Mouse (Mus musculus): ENCODE data around the gene Mrpl16. TPM values are rescaled to one million over a fixed set of nuclear protein-coding genes. Genes with fewer than 3 reads are reported as not detected.

Mrpl16 gene
- polyA plus RNA-seq, 2 experiments from 2014 or later: 51.5 to 52.4 TPM

DNA sequence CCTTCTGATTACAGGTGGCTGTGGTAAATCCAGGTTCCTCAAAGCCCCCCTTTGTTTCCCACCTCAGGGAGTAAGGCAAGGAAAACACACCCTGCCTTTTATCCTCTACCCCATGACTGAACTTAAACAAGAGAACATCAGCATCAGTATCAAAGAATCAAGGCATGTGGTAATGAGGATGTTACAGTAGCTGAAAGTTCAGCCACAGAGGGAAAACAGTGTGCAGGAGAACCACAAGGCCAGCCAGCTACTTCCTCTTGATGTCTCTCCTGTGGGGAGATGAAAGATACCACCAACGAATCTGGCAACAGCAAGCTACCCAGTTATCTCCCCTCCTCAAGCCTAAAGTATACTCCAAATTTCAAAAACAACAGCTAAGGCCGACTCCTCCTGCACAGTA, 37.1 kb downstream of the Mrpl16 start:
- ATAC-seq: no peak

DNA sequence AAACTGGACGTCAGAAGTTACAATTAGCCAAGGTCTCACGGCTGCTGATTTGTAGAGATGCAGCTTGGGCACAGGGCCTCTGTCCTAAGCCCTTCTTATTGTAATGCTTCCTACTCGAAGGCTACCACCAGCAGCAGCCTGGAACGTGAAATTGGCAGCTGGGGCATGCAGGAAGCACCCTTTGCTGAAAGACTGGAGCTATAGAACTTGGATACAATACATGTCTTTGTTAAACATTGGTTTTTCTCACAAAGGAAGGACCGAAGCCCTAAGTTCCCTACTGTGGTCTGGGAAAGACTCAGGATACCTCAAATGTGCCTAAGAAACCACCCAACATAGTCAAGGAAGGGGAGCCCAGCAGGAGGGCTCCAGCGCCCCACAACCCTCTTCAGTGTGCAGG, 37.6 kb downstream of the Mrpl16 start:
- ATAC-seq: no peak

DNA sequence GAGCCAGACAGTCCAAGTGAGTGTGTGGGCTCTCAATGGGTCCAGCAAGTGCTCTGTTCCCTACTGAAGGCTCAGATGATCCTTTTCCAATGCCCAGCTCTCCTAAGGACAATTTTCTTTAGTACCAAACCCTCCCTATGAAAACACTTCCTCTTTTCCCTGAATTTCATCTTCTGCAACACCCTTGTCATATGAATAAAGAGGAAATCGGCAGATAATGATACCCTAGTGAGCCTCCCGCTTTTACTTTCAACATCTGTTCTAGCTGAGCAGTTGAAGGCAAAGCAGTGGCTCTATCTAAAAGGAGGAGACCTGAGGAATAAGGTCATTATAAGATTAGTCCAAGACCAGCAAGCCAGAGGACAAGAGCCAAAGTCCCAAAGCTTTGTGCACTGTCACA, 38.3 kb downstream of the Mrpl16 start:
- ATAC-seq: no peak

GRCm38 (mm10) chr19:11810003-11810758, 40.0 kb downstream of the Mrpl16 start:
- ATAC-seq: no peak

DNA sequence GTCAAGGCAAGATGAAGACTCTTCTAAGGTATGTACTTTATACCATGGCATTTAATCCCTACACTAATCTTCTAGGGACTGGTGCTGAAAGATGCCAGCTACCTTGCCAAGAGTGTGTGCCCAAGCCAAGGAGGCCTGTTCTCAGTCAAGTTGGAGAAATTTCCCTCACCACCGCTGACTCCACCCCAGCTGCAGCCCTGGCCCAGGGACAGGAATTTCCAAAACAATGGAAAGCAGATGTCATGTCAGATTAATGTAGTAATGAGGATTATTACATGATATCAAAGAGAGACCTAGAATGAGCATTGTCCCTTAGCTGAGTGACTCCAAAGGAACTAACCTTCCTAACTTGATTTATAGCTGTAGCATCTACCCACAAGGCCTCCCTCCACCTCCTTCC, 40.7 kb downstream of the Mrpl16 start:
- ATAC-seq: no peak

DNA sequence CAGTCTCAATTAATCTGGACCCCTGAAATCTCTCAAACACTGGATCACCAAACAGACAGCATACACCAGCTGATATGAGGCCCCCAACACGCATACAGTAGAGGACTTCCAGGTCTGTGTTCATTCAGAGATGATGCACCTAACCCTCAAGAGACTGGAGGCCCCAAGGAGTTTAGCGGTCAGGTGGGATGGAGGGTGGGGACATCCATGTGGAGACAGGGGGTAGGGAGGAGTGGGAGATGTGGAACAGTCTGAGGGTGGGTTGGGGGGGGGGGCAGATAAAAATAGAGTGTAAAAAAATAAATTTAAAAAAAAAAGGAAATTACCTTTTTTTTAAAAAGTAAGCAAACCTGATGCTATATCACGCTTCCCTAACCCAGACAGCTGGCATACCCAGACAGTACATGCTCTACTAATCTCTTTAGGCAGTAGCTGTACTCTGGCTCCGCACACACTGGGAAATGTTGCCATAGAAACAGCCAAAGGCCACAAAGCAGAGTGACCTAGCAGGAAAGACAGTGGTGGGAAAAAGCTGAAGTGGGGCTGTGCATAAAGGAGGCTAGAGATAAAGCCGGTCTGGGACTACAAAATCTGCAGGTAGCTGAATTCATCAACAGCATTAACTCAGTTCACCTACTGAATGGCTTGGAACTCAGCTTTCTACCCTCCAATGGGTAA, 41.6 kb downstream of the Mrpl16 start:
- ATAC-seq: no peak

DNA sequence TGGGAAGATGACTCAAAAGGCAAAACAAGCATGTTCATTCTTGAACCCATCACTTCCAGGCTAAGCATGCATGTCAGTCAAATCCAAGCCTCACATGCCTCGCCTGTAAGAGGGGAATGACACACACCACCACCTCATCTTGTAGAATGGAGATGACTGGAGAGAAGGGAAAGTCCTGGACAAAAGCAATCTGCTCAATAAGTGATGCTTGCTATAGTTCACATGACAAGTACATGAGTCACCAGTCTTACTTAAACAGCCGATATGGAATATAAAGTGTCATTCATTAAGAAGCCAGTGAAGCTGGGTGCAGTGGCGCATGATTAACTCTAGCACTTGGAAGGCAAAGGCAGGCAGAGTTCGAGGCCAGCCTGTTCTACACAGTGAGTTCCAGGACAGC, 42.9 kb downstream of the Mrpl16 start:
- ATAC-seq: no peak

DNA sequence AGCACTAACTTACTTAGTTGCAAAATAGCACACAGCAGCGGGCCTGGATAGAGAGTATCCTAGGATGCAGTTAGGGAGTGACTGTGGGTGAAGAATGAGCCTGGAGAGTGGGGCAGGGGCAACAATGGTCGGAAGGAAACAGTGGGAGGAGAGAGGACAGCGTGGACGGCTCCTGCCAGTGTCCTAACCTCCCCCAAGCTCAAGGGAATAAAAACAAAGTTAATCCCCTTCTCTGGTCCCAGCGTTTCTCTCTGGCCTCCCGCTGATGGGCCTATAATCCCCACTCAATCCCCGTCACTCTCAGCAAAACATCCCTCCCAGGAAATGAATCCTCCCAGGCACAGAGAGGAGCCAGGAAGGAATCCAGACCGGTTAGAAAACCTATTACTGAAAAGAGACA, 43.5 kb downstream of the Mrpl16 start:
- ATAC-seq: no peak

DNA sequence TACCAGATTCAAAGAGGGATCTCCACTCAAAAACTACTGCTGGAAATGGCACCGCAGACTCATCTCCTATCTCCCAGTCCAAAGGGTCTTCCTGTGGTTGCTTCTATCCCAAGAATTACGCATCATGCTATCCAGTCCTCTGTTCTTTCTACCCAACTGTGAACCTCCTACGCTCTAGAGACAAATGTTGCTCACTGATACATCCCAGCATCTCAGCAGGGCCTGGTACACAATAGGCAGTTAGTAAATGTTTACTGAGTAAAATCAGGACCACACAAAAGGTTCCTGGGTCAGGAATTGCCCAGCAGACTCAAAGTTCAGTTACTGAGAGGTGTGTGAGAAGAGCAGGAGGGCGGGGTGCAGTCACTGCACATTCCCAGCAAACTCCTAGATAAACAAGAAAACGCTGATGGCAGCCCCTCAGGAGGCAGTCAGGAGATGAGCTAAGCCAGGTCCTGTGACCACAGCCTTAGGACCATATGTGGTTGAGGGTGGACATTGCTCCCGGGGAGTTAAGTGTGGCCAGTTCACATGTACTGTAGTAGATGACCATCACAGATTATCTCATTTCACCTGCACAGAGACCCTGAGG, 44.6 kb downstream of the Mrpl16 start:
- no peak for ATAC-seq

- no peak for ATAC-seq
These were observed 46.5 kb downstream of the Mrpl16 start for GRCm38 (mm10) chr19:11816706-11817105.

- no peak for ATAC-seq
These were observed 47.4 kb downstream of the Mrpl16 start for GRCm38 (mm10) chr19:11817586-11817985.

DNA sequence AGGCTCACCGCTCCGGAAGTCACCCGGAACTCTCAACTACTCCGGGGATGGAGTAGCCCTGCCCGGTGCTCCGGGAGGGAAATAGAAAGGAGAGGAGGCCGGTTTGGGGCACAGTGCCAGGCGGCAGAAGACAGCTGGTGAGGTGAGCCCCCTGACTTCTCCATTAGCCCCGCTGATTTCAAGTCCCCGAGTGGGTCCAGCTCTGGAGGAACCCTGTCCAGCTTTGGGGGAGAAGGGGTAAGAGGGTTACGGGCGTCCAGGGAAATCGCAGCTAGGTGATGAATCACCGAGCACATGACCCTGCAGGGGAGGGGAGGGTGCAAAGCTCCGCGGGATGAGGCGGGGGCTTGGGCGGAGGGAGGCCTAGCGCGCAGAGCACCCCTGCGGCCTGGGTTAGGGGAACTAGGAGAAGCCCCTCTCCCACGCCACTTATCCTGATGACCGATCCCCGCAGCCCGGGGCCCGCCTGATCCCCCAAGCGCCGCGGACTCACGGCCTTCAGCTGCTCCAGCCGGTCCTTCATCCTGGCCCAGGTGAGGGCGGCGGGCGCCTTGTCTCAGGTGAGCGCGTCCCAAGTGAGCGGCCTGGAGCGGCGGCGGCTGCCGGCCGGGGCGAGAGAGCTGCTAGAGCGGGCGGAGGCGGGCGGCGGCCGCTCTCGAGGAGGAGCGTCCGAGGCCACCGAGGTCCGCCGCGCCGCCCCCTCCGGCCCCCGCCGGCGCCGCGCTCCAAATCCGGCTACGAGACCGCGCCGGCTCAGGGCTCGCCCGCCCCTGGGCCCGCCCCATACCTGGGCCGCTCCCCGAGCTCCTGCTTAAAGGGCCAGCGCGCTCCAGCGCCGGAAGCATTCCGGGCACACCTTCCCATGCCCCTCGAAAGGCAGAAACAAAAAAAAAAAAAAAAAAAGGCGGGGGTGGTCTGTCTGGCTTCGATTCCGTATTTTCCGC, 48.3 kb downstream of the Mrpl16 start:
- ATAC-seq: no peak

- no peak for ATAC-seq
These were observed 49.0 kb downstream of the Mrpl16 start, which contains the start of gene Stx3 for GRCm38 (mm10) chr19:11819143-11819700. TSS of gene Stx3 (minus strand) at chr19:11819403.

GRCm38 (mm10) chr19:11819800-11820199, 49.6 kb downstream of the Mrpl16 start:
- ATAC-seq: no peak

GRCm38 (mm10) chr19:11820211-11820610, 50.0 kb downstream of the Mrpl16 start:
- no peak for ATAC-seq

DNA sequence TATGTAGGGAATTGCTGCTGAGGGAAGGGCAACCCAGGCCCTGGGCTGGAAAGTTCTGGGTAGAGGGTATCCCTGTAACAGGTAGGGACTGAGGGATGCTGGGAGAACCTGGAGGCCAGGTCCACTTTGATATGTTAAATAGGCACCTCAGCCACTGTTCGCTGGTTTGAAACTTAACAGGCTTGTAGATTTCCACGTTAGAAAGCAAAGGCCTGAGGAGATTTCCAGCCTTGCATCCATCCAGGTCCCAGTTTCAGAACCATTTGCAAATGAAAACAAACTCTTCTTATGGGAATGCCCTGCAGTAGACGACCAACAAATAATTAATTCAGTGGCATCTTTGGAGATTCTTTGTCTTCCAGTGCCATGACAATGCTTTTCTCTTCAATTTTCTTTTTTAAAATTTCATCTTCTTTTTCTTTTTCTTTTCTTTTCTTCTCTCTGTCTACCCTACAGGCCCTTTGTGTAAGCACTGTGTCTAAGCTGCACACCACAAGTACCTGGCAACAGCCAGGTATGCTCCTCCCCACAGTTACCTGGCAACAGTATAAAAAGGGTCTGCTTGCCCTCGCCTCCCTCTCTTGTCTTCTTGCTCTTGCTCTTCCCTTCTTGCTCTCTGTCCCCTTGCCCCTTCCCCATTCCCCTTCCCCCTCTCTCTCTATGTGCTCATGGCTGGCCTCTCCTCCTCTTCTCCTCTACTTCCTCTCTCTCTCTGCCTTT, 53.3 kb downstream of the Mrpl16 start:
- ATAC-seq: no peak

Other genes starting within 250 kb of the Mrpl16 start
- gene Ms4a4d, start 233.6 kb upstream of the Mrpl16 start, polyA plus RNA-seq (2017; shearing (Covaris generic)): 1 to 10 TPM; 4.1 to 4.9 TPM
- gene Ms4a6d, start 165.5 kb upstream of the Mrpl16 start, polyA plus RNA-seq (2017; shearing (Covaris generic)): 10 to 100 TPM; 14.3 to 14.9 TPM
- gene Ms4a2, start 146.7 kb upstream of the Mrpl16 start, polyA plus RNA-seq (2017; shearing (Covaris generic)): not detected
- gene Ms4a3, start 129.5 kb upstream of the Mrpl16 start, polyA plus RNA-seq (2017; shearing (Covaris generic)): not detected
- gene Oosp2, start 109.8 kb upstream of the Mrpl16 start, polyA plus RNA-seq (2017; shearing (Covaris generic)): not detected
- gene Oosp1, start 79.2 kb upstream of the Mrpl16 start, polyA plus RNA-seq (2017; shearing (Covaris generic)): not detected
- gene Oosp3, start 73.3 kb upstream of the Mrpl16 start, polyA plus RNA-seq (2017; shearing (Covaris generic)): not detected
- not detected for gene Gif, start 22.8 kb upstream of the Mrpl16 start, polyA plus RNA-seq (2017; shearing (Covaris generic))
- gene Stx3, start 49.0 kb downstream of the Mrpl16 start, polyA plus RNA-seq (2017; shearing (Covaris generic)): 1 to 10 TPM; 1.8 to 2.9 TPM
- not detected for gene Olfr1417, start 68.8 kb downstream of the Mrpl16 start, polyA plus RNA-seq (2017; shearing (Covaris generic))
- gene Olfr1418, start 90.7 kb downstream of the Mrpl16 start, polyA plus RNA-seq (2017; shearing (Covaris generic)): not detected
- not detected for gene Olfr1419, start 104.7 kb downstream of the Mrpl16 start, polyA plus RNA-seq (2017; shearing (Covaris generic))
- not detected for gene Olfr1420, start 116.2 kb downstream of the Mrpl16 start, polyA plus RNA-seq (2017; shearing (Covaris generic))
- 10 to 100 TPM; 14.5 to 15.9 TPM for gene Patl1, start 142.0 kb downstream of the Mrpl16 start, polyA plus RNA-seq (2017; shearing (Covaris generic))
- gene Osbp, start 195.6 kb downstream of the Mrpl16 start, polyA plus RNA-seq (2017; shearing (Covaris generic)): 1 to 10 TPM; 6.7 to 7.3 TPM